Mouse (Mus musculus) erythroblast, embryonic 14.5 days (primary cell): ENCODE measurements around the gene Plxnc1.

Experiments used
- GATA1 ChIP-seq: IDR thresholded peaks from 2 replicates; pipeline ENCODE4 v1.6.1; 2012; ENCODE audit warnings: low read length, inconsistent platforms, mixed read lengths
- TAL1 ChIP-seq: IDR thresholded peaks from 3 replicates; pipeline ENCODE4 v1.6.1; 2012; ENCODE audit warnings: low read length, inconsistent platforms, mixed read lengths

DNA sequence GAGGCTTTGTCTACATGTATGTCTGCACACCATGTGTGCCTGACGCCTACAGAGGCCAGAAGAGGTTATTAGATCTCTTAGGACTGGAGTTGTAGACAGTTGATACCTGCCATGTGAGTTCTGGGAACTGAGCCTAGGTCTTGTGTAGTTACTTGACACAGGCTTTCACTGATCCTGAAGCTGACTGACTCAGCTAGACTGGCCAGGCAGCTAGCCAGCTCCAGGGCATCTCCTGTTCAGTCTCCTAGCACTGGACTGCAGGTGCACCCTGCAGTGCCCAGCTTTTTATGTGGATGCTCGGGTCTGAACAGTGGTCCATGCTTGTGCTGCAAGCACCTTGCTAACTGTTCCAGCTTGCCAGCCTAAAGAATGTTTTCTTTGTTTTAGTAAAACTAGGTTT, 197.6 kb downstream of the Plxnc1 start:
- no peak for TF ChIP-seq GATA1
- no peak for TF ChIP-seq TAL1
